Mouse (Mus musculus): ENCODE data around the gene Sdk2. TPM values are rescaled to one million over a fixed set of nuclear protein-coding genes. Genes with fewer than 3 reads are reported as not detected.
A peak's percentile ranks its signal among the peaks of the same experiment; 100 is the strongest.

The Sdk2 gene
- total and polyA plus RNA-seq, 3 experiments, result 0.13 TPM; not detected in 2

DNA sequence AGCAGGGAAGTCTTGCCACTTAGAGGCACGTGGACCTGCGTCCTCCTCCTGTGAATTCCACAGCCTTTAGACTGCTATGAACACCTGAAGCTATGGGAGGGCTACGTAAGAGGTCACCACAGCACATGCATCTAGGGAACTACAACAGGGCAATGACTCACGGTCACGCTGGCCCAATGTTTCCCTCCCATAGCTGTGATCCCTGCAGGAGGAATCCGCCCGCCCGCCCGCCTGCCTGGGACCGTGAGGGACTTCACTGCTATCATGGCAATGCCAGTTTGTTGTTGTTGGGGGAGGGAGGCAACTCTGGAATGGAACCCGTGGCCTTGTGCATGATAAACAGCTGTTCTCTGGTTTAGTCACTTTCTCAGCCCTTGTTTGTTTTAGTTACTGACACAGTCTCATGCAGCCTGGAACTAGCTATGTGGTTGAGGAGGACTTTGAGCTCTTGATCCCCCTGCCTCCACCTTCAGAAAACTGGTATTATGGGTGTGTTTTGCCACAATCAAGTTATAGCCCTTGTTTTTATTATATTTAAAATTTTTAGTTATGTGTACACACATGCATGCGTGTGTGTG, 249.8 kb downstream of the Sdk2 start:
- Histone ChIP-seq H3K9ac (ENCODE audit: control insufficient read depth, low read depth, low read length, poor library complexity, severe bottlenecking) (no peak overlapping the region), H3K36me3 (ENCODE audit: control insufficient read depth in 1 of 2, insufficient read depth in 2 of 2, low read length in 2 of 2) (no peaks in the 10 kb centered on the region), H3K4me3 (ENCODE audit: control insufficient read depth in 1 of 2, insufficient read depth in 1 of 2, low read depth in 2 of 2, low read length in 2 of 2) (no peak overlapping the region), H3K79me2 (ENCODE audit: control insufficient read depth, insufficient read depth, low read length, poor library complexity) (no peaks in the 10 kb centered on the region), H3K4me1 (ENCODE audit: control insufficient read depth in 1 of 2, insufficient read depth in 2 of 2, low read length in 2 of 2) (no peaks in the 10 kb centered on the region), H3K27ac (ENCODE audit: control insufficient read depth, low read depth, low read length) (no peak overlapping the region), H3K9me3 (replicated peaks; ENCODE audit: insufficient read depth, low read length) (no peaks in the 10 kb centered on the region), H3K27me3 (ENCODE audit: control insufficient read depth in 1 of 2, insufficient read depth in 2 of 2, low read length in 2 of 2) (no peaks in the 10 kb centered on the region; a peak in 1 of 4 replicates)
- TF ChIP-seq TAL1 (IDR thresholded peaks at IDR 0.05; ENCODE audit: low read length) (peak; percentile 35; the same call in 1 of the 2 replicates), MAFK (IDR thresholded peaks at IDR 0.05; ENCODE audit: borderline replicate concordance, low read depth, low read length) (no peak), GABPA (IDR thresholded peaks at IDR 0.05; ENCODE audit: low read depth, low read length) (no peak)
- no peak for DNase-seq (ENCODE audit: low read depth, low spot score)

DNA sequence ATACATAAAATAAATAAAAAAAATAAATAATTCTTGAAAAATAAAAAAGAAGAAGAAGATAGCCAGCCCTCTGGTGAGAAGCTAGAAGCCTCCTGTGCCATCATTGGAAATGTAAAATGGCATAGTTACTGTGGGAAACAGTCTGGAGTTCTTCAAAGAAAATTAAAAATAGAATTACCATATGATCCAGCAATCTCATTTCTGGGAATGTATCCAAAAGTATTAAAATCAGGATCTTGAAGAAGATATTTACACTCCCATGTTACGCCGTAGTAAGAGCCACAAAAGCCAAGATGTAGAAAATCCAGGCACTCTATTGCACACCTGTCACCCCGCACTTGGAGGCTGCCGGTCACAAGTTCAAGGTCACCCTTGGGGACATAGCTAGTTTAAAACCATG, 250.4 kb downstream of the Sdk2 start:
- no peaks in the 10 kb centered on the region for H3K36me3 ChIP-seq (ENCODE audit: control insufficient read depth in 1 of 2, insufficient read depth in 2 of 2, low read length in 2 of 2)
- H3K4me1 ChIP-seq (ENCODE audit: control insufficient read depth in 1 of 2, insufficient read depth in 2 of 2, low read length in 2 of 2), result no peaks in the 10 kb centered on the region
- H3K79me2 ChIP-seq (ENCODE audit: control insufficient read depth, insufficient read depth, low read length, poor library complexity), result no peaks in the 10 kb centered on the region
- DNase-seq (ENCODE audit: low read depth, low spot score), result no peak
- TF ChIP-seq SIN3A (IDR thresholded peaks at IDR 0.05; ENCODE audit: low read length) (no peak), MEF2A (IDR thresholded peaks at IDR 0.05; ENCODE audit: extremely low read depth, insufficient replicate concordance, low read depth, low read length, poor library complexity, severe bottlenecking) (no peak), ZKSCAN1 (IDR thresholded peaks at IDR 0.05; ENCODE audit: low read depth, low read length) (no peak), JUND (IDR thresholded peaks at IDR 0.05; ENCODE audit: low read depth, low read length) (no peak), CHD1 (IDR thresholded peaks at IDR 0.05; ENCODE audit: low read depth, low read length) (no peak), TBP (IDR thresholded peaks at IDR 0.05; ENCODE audit: low read depth, low read length) (no peak), BHLHE40 (IDR thresholded peaks at IDR 0.05; ENCODE audit: borderline replicate concordance, low read depth, low read length) (no peak), USF2 (IDR thresholded peaks at IDR 0.05; ENCODE audit: borderline replicate concordance in 1 of 2, insufficient read depth in 1 of 2, low read depth in 1 of 2, low read length in 2 of 2) (no peak), HCFC1 (IDR thresholded peaks at IDR 0.05; ENCODE audit: low read depth, low read length) (no peak), MAZ (IDR thresholded peaks at IDR 0.05; ENCODE audit: low read depth, low read length) (no peak)
- no peak overlapping the region for H3K9ac ChIP-seq (ENCODE audit: control insufficient read depth, low read depth, low read length, poor library complexity, severe bottlenecking)
- no peaks in the 10 kb centered on the region for H3K9me3 ChIP-seq (replicated peaks; ENCODE audit: insufficient read depth, low read length)
- no peak overlapping the region for H3K27ac ChIP-seq (ENCODE audit: control insufficient read depth, low read depth, low read length)
- no peaks in the 10 kb centered on the region; a peak in 1 of 4 replicates for H3K27me3 ChIP-seq (ENCODE audit: control insufficient read depth in 1 of 2, insufficient read depth in 2 of 2, low read length in 2 of 2)
- H3K4me3 ChIP-seq (ENCODE audit: control insufficient read depth in 1 of 2, insufficient read depth in 1 of 2, low read depth in 2 of 2, low read length in 2 of 2), result no peak overlapping the region
